Mouse (Mus musculus): ENCODE measurements at regions not wholly inside any gene's neighbourhood (a gene's known extent, or its start where the extent isn't known, plus 50 kb on each side); places are given as distances from the start of the nearest gene placed in this dataset.

- in situ Hi-C loops (cut with MboI; ENCODE audit: unreplicated experiment in 2 of 2), result loop anchor here (25.0 kb wide), 5 partner anchors 766 to 1541 kb away; partner anchors contain the start of genes Mettl13 (in 1 of the 2) and Mrps14 (in 1 of the 2)
These were observed 59.6 kb downstream of the Fasl start for GRCm38 (mm10) chr1:161728546-161729206.

- in situ Hi-C loops (cut with MboI; ENCODE audit: unreplicated experiment in 2 of 2), result loop anchor here (25.0 kb wide), 5 partner anchors 765 to 1540 kb away; partner anchors contain the start of genes Mettl13 (in 1 of the 2) and Mrps14 (in 1 of the 2)
These were observed 60.9 kb downstream of the Fasl start for GRCm38 (mm10) chr1:161727357-161727756.

- in situ Hi-C loops (cut with MboI; ENCODE audit: unreplicated experiment in 2 of 2), result loop anchor here (25.0 kb wide), 5 partner anchors 764 to 1539 kb away; partner anchors contain the start of genes Mettl13 (in 1 of the 2) and Mrps14 (in 1 of the 2)
These were observed 62.2 kb downstream of the Fasl start for GRCm38 (mm10) chr1:161726098-161726497.

- in situ Hi-C loops (cut with MboI; ENCODE audit: unreplicated experiment in 2 of 2), result no loop called here
These were observed 68.4 kb downstream of the Fasl start for GRCm38 (mm10) chr1:161719876-161720275.

GRCm38 (mm10) chr1:161718254-161718653, 70.0 kb downstream of the Fasl start:
- in situ Hi-C loops (cut with MboI; ENCODE audit: unreplicated experiment in 2 of 2), result no loop called here

- in situ Hi-C loops (cut with MboI; ENCODE audit: unreplicated experiment in 2 of 2), result no loop called here
These were observed 75.4 kb downstream of the Fasl start for GRCm38 (mm10) chr1:161712918-161713317.

GRCm38 (mm10) chr1:161712283-161712682, 76.0 kb downstream of the Fasl start:
- in situ Hi-C loops (cut with MboI; ENCODE audit: unreplicated experiment in 2 of 2), result no loop called here

- in situ Hi-C loops (cut with MboI; ENCODE audit: unreplicated experiment in 2 of 2), result no loop called here
These were observed 81.2 kb downstream of the Fasl start for GRCm38 (mm10) chr1:161707049-161707448.

GRCm38 (mm10) chr1:161704961-161705360, 83.3 kb downstream of the Fasl start:
- in situ Hi-C loops (cut with MboI; ENCODE audit: unreplicated experiment in 2 of 2), result no loop called here

- in situ Hi-C loops (cut with MboI; ENCODE audit: unreplicated experiment in 2 of 2), result no loop called here
These were observed 83.8 kb downstream of the Fasl start for GRCm38 (mm10) chr1:161704527-161704926.

GRCm38 (mm10) chr1:161695886-161696285, 92.4 kb downstream of the Fasl start:
- in situ Hi-C loops (cut with MboI; ENCODE audit: unreplicated experiment in 2 of 2), result no loop called here

- in situ Hi-C loops (cut with MboI; ENCODE audit: unreplicated experiment in 2 of 2), result loop anchor here (5.0 kb wide), 3 partner anchors 39 to 491 kb away; no protein-coding TSS in a partner anchor
These were observed 94.5 kb downstream of the Fasl start for GRCm38 (mm10) chr1:161693768-161694160.

- in situ Hi-C loops (cut with MboI; ENCODE audit: unreplicated experiment in 2 of 2), result loop anchor here (5.0 kb wide), 3 partner anchors 39 to 491 kb away; no protein-coding TSS in a partner anchor
These were observed 95.2 kb downstream of the Fasl start for GRCm38 (mm10) chr1:161692836-161693767.

- in situ Hi-C loops (cut with MboI; ENCODE audit: unreplicated experiment in 2 of 2), result loop anchor here in 1 of 2 experiments (5.0 kb wide), 2 partner anchors 287 to 402 kb away; no protein-coding TSS in a partner anchor
These were observed 99.3 kb downstream of the Fasl start for GRCm38 (mm10) chr1:161688946-161689345.

GRCm38 (mm10) chr1:161687548-161687947, 100.7 kb downstream of the Fasl start:
- in situ Hi-C loops (cut with MboI; ENCODE audit: unreplicated experiment in 2 of 2), result loop anchor here in 1 of 2 experiments (5.0 kb wide), 2 partner anchors 285 to 400 kb away; no protein-coding TSS in a partner anchor

GRCm38 (mm10) chr1:161680558-161680957, 107.7 kb downstream of the Fasl start:
- in situ Hi-C loops (cut with MboI; ENCODE audit: unreplicated experiment in 2 of 2), result no loop called here

GRCm38 (mm10) chr1:161670937-161671336, 117.4 kb downstream of the Fasl start:
- in situ Hi-C loops (cut with MboI; ENCODE audit: unreplicated experiment in 2 of 2), result loop anchor here in 1 of 2 experiments (10.0 kb wide), 1 partner anchor 266 kb away; no protein-coding TSS in a partner anchor

GRCm38 (mm10) chr1:161664321-161664720, 124.0 kb downstream of the Fasl start:
- in situ Hi-C loops (cut with MboI; ENCODE audit: unreplicated experiment in 2 of 2), result no loop called here

GRCm38 (mm10) chr1:161663351-161663750, 124.9 kb downstream of the Fasl start:
- in situ Hi-C loops (cut with MboI; ENCODE audit: unreplicated experiment in 2 of 2), result no loop called here

GRCm38 (mm10) chr1:161662241-161662640, 126.1 kb downstream of the Fasl start:
- in situ Hi-C loops (cut with MboI; ENCODE audit: unreplicated experiment in 2 of 2), result no loop called here

- in situ Hi-C loops (cut with MboI; ENCODE audit: unreplicated experiment in 2 of 2), result no loop called here
These were observed 130.8 kb downstream of the Fasl start for GRCm38 (mm10) chr1:161657511-161657910.

Measured in v-Abl transformed pro-B cells (cell line).